Mouse (Mus musculus): Measurements from ENCODE around the gene Gas1. TPM values are rescaled to one million over a fixed set of nuclear protein-coding genes. Genes with fewer than 3 reads are reported as not detected.
A peak's percentile ranks its signal among the peaks of the same experiment; 100 is the strongest.

Gas1 gene
- polyA plus RNA-seq, 1 experiment from 2014 or later = 10.1 TPM

- Histone ChIP-seq H3K4me2 (ENCODE audit: low read length) (peak overlapping the region; percentile 96), H3K27ac (ENCODE audit: low read length) (peak overlapping the region; percentile 87), H3K9ac (ENCODE audit: low read depth, low read length) (peak overlapping the region; percentile 90), H3K9me3 (replicated peaks; ENCODE audit: control insufficient read depth, low read length, poor library complexity, severe bottlenecking) (no peaks in the 10 kb centered on the region), H3K4me1 (ENCODE audit: control insufficient read depth, insufficient read depth, low read length) (peaks cover 26% of the 10 kb centered on the region), H3K27me3 (ENCODE audit: control insufficient read depth, insufficient read depth, low read depth, low read length) (0 out of 2 replicates have a peak, but pooled peaks cover 5% of the 10 kb centered on the region), H3K36me3 (ENCODE audit: control insufficient read depth, insufficient read depth, low read length) (no peaks in the 10 kb centered on the region), H3K4me3 (ENCODE audit: low read depth, low read length) (peak overlapping the region; percentile 75)
- WGBS = under 1% methylated on average over 79 of the region's 82 CpGs
- ATAC-seq = peak; percentile 75
Observed at GRCm38 (mm10) chr13:60176136-60176775, 909 bp downstream of the Gas1 start.

- Histone ChIP-seq H3K27ac (ENCODE audit: low read length) (peak overlapping the region; percentile 87), H3K4me2 (ENCODE audit: low read length) (peak overlapping the region; percentile 96), H3K27me3 (ENCODE audit: control insufficient read depth, insufficient read depth, low read depth, low read length) (0 out of 2 replicates have a peak, but pooled peaks cover 5% of the 10 kb centered on the region), H3K9ac (ENCODE audit: low read depth, low read length) (peak overlapping the region; percentile 90), H3K36me3 (ENCODE audit: control insufficient read depth, insufficient read depth, low read length) (no peaks in the 10 kb centered on the region), H3K4me3 (ENCODE audit: low read depth, low read length) (peak overlapping the region; percentile 75), H3K9me3 (replicated peaks; ENCODE audit: control insufficient read depth, low read length, poor library complexity, severe bottlenecking) (no peaks in the 10 kb centered on the region), H3K4me1 (ENCODE audit: control insufficient read depth, insufficient read depth, low read length) (peaks cover 26% of the 10 kb centered on the region)
- WGBS = under 1% methylated on average over 59 of the region's 59 CpGs
- ATAC-seq = peak; percentile 7
Observed at GRCm38 (mm10) chr13:60175490-60176135, 1.6 kb downstream of the Gas1 start.

DNA sequence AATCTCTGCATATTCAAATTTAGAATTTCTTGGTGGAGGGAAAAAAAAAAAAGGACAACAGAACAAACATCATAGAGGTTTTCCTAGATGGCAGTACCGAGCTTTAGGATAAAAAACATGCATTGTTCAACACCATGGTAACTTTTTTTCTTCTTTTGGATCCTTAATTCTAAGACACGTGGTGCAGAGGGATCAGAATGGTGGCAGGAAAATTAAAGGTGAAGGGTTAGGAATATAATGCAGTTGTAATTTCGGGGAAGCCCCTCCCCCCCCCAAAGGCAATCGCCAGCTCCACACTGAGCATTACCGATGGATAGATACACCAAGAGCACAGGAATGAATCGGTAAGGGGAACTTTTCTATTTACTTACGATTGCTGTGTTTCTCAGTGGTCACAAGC is 2.2 kb downstream of the Gas1 start:
- peak overlapping the region; percentile 96 for H3K4me2 ChIP-seq (ENCODE audit: low read length)

GRCm38 (mm10) chr13:60173591-60174524 is 3.3 kb downstream of the Gas1 start:
- WGBS = 5% methylated on average over 12 of the region's 12 CpGs
- peak overlapping the region; percentile 96 for H3K4me2 ChIP-seq (ENCODE audit: low read length)
- H3K9ac ChIP-seq (ENCODE audit: low read depth, low read length) = no peak overlapping the region
- peaks cover 5% of the 10 kb centered on the region for H3K27me3 ChIP-seq (ENCODE audit: control insufficient read depth, insufficient read depth, low read depth, low read length)
- no peaks in the 10 kb centered on the region for H3K9me3 ChIP-seq (replicated peaks; ENCODE audit: control insufficient read depth, low read length, poor library complexity, severe bottlenecking)
- peak overlapping the region; percentile 7; the same call in 1 of the 2 replicates for H3K4me3 ChIP-seq (ENCODE audit: low read depth, low read length)
- H3K36me3 ChIP-seq (ENCODE audit: control insufficient read depth, insufficient read depth, low read length) = no peaks in the 10 kb centered on the region
- peaks cover 26% of the 10 kb centered on the region for H3K4me1 ChIP-seq (ENCODE audit: control insufficient read depth, insufficient read depth, low read length)
- no peak for ATAC-seq
- no peak overlapping the region for H3K27ac ChIP-seq (ENCODE audit: low read length)

More for the DNA sequence above, 2.2 kb downstream of the Gas1 start:
- Histone ChIP-seq H3K36me3 (ENCODE audit: control insufficient read depth, insufficient read depth, low read length) (no peaks in the 10 kb centered on the region), H3K9ac (ENCODE audit: low read depth, low read length) (peak overlapping the region; percentile 90; the same call in 1 of the 2 replicates), H3K9me3 (replicated peaks; ENCODE audit: control insufficient read depth, low read length, poor library complexity, severe bottlenecking) (no peaks in the 10 kb centered on the region), H3K27me3 (ENCODE audit: control insufficient read depth, insufficient read depth, low read depth, low read length) (peaks cover 5% of the 10 kb centered on the region; the same call in 1 of the 2 replicates), H3K27ac (ENCODE audit: low read length) (no peak overlapping the region), H3K4me1 (ENCODE audit: control insufficient read depth, insufficient read depth, low read length) (peaks cover 26% of the 10 kb centered on the region), H3K4me3 (ENCODE audit: low read depth, low read length) (peak overlapping the region; percentile 75)
- 2% methylated on average over 7 of the region's 7 CpGs for WGBS
- no peak for ATAC-seq

DNA sequence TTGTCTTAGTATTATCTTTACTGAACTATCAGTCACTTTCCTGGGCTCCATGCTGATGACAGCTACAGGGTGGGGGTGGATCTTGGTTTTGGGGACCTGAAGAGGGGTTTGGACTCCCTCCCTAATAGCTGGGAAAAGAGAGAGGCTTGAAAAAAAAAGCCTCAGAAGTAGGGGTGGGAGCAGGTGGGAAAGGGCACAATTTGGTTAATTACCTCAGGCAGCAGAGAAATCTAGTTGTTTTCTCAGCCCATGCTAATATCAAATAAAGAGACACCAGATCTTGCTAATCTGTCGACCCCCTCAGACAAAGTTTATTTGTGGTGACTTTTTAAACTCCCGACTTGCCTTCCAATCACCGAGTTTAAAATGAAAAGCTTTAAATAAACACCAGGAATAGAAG is 4.0 kb downstream of the Gas1 start:
- Histone ChIP-seq H3K36me3 (ENCODE audit: control insufficient read depth, insufficient read depth, low read length) (no peaks in the 10 kb centered on the region), H3K4me3 (ENCODE audit: low read depth, low read length) (no peak overlapping the region), H3K4me2 (ENCODE audit: low read length) (peak overlapping the region; percentile 96; the same call in 1 of the 2 replicates), H3K27ac (ENCODE audit: low read length) (no peak overlapping the region), H3K4me1 (ENCODE audit: control insufficient read depth, insufficient read depth, low read length) (peaks cover 24% of the 10 kb centered on the region), H3K9ac (ENCODE audit: low read depth, low read length) (no peak overlapping the region), H3K27me3 (ENCODE audit: control insufficient read depth, insufficient read depth, low read depth, low read length) (peaks cover 5% of the 10 kb centered on the region), H3K9me3 (replicated peaks; ENCODE audit: control insufficient read depth, low read length, poor library complexity, severe bottlenecking) (no peaks in the 10 kb centered on the region)
- 7% methylated on average over 3 of the region's 3 CpGs for WGBS
- ATAC-seq = no peak

GRCm38 (mm10) chr13:60172366-60173017 is 4.7 kb downstream of the Gas1 start:
- ATAC-seq = no peak
- WGBS = 19% methylated on average over 7 of the region's 7 CpGs
- Histone ChIP-seq H3K27ac (ENCODE audit: low read length) (no peak overlapping the region), H3K4me3 (ENCODE audit: low read depth, low read length) (no peak overlapping the region), H3K9me3 (replicated peaks; ENCODE audit: control insufficient read depth, low read length, poor library complexity, severe bottlenecking) (no peaks in the 10 kb centered on the region), H3K9ac (ENCODE audit: low read depth, low read length) (no peak overlapping the region), H3K4me2 (ENCODE audit: low read length) (no peak overlapping the region), H3K27me3 (ENCODE audit: control insufficient read depth, insufficient read depth, low read depth, low read length) (peaks cover 5% of the 10 kb centered on the region), H3K4me1 (ENCODE audit: control insufficient read depth, insufficient read depth, low read length) (peaks cover 17% of the 10 kb centered on the region), H3K36me3 (ENCODE audit: control insufficient read depth, insufficient read depth, low read length) (no peaks in the 10 kb centered on the region)

GRCm38 (mm10) chr13:60171781-60172180 is 5.4 kb downstream of the Gas1 start:
- H3K9me3 ChIP-seq (replicated peaks; ENCODE audit: control insufficient read depth, low read length, poor library complexity, severe bottlenecking) = no peaks in the 10 kb centered on the region
- peaks cover 5% of the 10 kb centered on the region for H3K27me3 ChIP-seq (ENCODE audit: control insufficient read depth, insufficient read depth, low read depth, low read length)
- no peak overlapping the region for H3K4me3 ChIP-seq (ENCODE audit: low read depth, low read length)
- peaks cover 16% of the 10 kb centered on the region for H3K4me1 ChIP-seq (ENCODE audit: control insufficient read depth, insufficient read depth, low read length)
- ATAC-seq = no peak
- H3K9ac ChIP-seq (ENCODE audit: low read depth, low read length) = no peak overlapping the region
- WGBS = 61% methylated on average over 8 of the region's 8 CpGs
- H3K27ac ChIP-seq (ENCODE audit: low read length) = no peak overlapping the region
- no peak overlapping the region for H3K4me2 ChIP-seq (ENCODE audit: low read length)
- H3K36me3 ChIP-seq (ENCODE audit: control insufficient read depth, insufficient read depth, low read length) = no peaks in the 10 kb centered on the region

DNA sequence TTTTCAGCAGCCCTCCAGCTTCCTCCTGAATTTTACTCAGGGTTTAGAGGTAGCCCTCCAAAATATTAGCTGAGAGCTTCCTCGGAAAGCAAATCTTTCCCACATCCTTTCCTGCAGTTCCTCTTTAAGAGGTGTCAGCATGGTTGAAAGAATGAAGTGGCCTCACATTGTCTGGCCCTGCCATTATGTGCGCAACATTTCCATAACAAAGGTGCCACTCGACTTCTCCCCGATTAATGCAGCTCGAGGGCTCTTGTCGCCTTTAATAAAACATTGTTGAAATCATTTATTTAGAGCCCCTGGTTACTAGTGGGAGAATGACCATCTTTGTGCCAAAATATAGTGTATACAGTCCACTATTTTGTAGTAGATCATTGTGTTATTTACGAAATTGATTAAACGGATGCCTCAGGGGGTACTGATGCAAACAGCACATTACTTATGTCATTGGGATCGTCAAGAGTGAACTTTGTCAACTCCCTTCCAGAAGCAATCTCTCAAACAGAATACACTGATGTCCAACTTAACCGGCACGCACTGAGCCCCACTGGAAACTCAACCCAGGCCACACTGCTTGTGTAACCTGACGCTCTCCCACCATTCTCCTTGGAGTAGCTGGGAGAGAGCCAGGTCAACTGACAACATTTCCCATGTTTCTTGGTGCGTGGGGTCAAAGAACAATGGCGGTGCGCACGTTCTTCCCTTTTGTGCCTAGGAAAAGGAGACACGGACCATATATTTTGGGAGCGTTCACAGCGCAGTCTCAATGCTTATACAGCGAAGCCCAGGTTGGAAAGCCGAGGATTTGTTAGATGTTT is 6.1 kb downstream of the Gas1 start:
- H3K9me3 ChIP-seq (replicated peaks; ENCODE audit: control insufficient read depth, low read length, poor library complexity, severe bottlenecking) = no peaks in the 10 kb centered on the region
- H3K4me2 ChIP-seq (ENCODE audit: low read length) = no peak overlapping the region
- H3K9ac ChIP-seq (ENCODE audit: low read depth, low read length) = no peak overlapping the region
- H3K4me1 ChIP-seq (ENCODE audit: control insufficient read depth, insufficient read depth, low read length) = peaks cover 16% of the 10 kb centered on the region
- ATAC-seq = no peak
- no peak overlapping the region for H3K4me3 ChIP-seq (ENCODE audit: low read depth, low read length)
- WGBS = 21% methylated on average over 21 of the region's 21 CpGs
- no peaks in the 10 kb centered on the region for H3K36me3 ChIP-seq (ENCODE audit: control insufficient read depth, insufficient read depth, low read length)
- no peak overlapping the region for H3K27ac ChIP-seq (ENCODE audit: low read length)
- peaks cover 5% of the 10 kb centered on the region for H3K27me3 ChIP-seq (ENCODE audit: control insufficient read depth, insufficient read depth, low read depth, low read length)
